Mouse (Mus musculus): Measurements from ENCODE around the gene Kcnt2. TPM values are rescaled to one million over a fixed set of nuclear protein-coding genes. Genes with fewer than 3 reads are reported as not detected.
A peak's percentile ranks its signal among the peaks of the same experiment; 100 is the strongest.

The Kcnt2 gene
- polyA plus RNA-seq, 1 experiment from 2014 or later, result 4.8 TPM

DNA sequence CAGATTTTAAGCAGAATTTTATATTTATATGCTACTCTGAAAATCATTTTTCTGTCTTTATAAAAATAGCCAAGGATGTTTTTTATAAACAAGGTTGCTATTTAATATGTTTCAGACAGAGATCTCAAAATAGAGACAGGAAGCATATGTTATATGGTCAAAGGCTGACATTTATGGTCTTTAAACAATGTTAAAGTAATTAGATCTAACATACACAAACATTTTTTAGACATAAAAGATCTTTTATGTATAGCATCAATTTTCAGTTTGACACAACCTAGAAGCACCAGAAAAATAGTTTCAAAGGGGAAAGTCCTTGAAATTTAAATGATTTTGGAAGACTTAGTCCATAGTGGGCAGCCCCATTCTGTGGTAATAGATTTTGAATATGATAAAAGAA, 379.0 kb downstream of the Kcnt2 start:
- Histone ChIP-seq H3K27ac (ENCODE audit: low read depth) (no peak overlapping the region), H3K4me3 (ENCODE audit: low read depth, low read length) (no peak overlapping the region), H3K4me2 (ENCODE audit: low read length) (no peak overlapping the region), H3K9me3 (ENCODE audit: control insufficient read depth, low read length) (no peaks in the 10 kb centered on the region), H3K27me3 (replicated peaks; ENCODE audit: control insufficient read depth, insufficient read depth, low read length) (no peaks in the 10 kb centered on the region), H3K9ac (ENCODE audit: low read length) (no peak overlapping the region), H3K36me3 (ENCODE audit: control insufficient read depth, insufficient read depth, low read length) (no peaks in the 10 kb centered on the region), H3K4me1 (replicated peaks; ENCODE audit: control insufficient read depth, insufficient read depth, low read length) (no peaks in the 10 kb centered on the region)
- DNase-seq (ENCODE audit: low spot score) (no peak), ATAC-seq (replicated peaks; ENCODE audit: low FRiP score, low TSS enrichment, low read depth) (no peak)

DNA sequence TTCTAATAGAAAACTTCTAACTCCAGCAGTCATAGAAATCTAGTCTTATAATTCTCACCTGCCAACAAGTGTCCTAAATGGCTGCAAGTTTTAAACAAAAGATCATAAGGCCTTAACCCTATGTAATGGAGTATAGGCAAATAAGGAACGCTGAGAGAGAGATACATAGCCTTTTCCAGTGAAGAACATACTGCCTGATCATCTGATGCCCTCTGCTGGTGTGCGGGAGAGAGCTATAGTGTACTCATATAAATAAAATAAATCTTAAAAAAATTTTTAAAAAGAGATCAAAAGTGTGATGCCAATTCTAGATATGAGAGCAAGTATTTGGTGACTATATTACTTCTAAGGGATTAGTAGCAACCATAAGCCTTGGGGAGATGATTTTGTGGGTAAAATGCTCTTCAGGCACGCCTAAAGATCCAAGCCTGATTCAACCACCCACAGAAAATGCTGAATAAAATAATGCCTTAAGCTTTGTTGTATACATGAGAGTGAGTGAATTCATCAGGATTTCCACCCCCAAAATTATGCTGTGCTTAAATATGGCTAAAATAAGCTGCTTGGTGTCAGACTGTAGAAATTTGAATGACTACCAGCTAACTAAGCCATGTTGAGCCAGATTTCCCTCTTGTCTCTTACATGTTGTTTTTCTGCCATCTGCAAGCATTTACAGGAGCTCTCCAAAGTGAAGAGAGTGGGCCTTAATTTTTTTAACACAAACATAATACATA, 413.8 kb downstream of the Kcnt2 start:
- 63% methylated on average over 3 of the region's 3 CpGs for WGBS
- no peak for ATAC-seq (replicated peaks; ENCODE audit: low FRiP score, low TSS enrichment, low read depth)
- DNase-seq (ENCODE audit: low spot score), result no peak

GRCm38 (mm10) chr1:140660751-140661403, 414.9 kb downstream of the Kcnt2 start:
- no peak overlapping the region for H3K27ac ChIP-seq (ENCODE audit: low read depth)
- H3K4me1 ChIP-seq (replicated peaks; ENCODE audit: control insufficient read depth, insufficient read depth, low read length), result no peaks in the 10 kb centered on the region
- H3K9ac ChIP-seq (ENCODE audit: low read length), result no peak overlapping the region
- H3K4me3 ChIP-seq (ENCODE audit: low read depth, low read length), result peak overlapping the region; percentile 12; the same call in 1 of the 2 replicates
- no peak for ATAC-seq (replicated peaks; ENCODE audit: low FRiP score, low TSS enrichment, low read depth)
- H3K4me2 ChIP-seq (ENCODE audit: low read length), result peak overlapping the region; percentile 46
- WGBS, result 38% methylated on average over 12 of the region's 12 CpGs
- no peaks in the 10 kb centered on the region for H3K36me3 ChIP-seq (ENCODE audit: control insufficient read depth, insufficient read depth, low read length)
- no peaks in the 10 kb centered on the region for H3K27me3 ChIP-seq (replicated peaks; ENCODE audit: control insufficient read depth, insufficient read depth, low read length)
- no peak for DNase-seq (ENCODE audit: low spot score)
- H3K9me3 ChIP-seq (ENCODE audit: control insufficient read depth, low read length), result no peaks in the 10 kb centered on the region

More for the DNA sequence above, 413.8 kb downstream of the Kcnt2 start:
- no peak overlapping the region for H3K9ac ChIP-seq (ENCODE audit: low read length)
- no peak overlapping the region for H3K4me3 ChIP-seq (ENCODE audit: low read depth, low read length)
- no peaks in the 10 kb centered on the region for H3K36me3 ChIP-seq (ENCODE audit: control insufficient read depth, insufficient read depth, low read length)
- no peak overlapping the region for H3K4me2 ChIP-seq (ENCODE audit: low read length)
- no peaks in the 10 kb centered on the region for H3K9me3 ChIP-seq (ENCODE audit: control insufficient read depth, low read length)
- H3K4me1 ChIP-seq (replicated peaks; ENCODE audit: control insufficient read depth, insufficient read depth, low read length), result no peaks in the 10 kb centered on the region
- H3K27ac ChIP-seq (ENCODE audit: low read depth), result no peak overlapping the region
- H3K27me3 ChIP-seq (replicated peaks; ENCODE audit: control insufficient read depth, insufficient read depth, low read length), result no peaks in the 10 kb centered on the region

DNA sequence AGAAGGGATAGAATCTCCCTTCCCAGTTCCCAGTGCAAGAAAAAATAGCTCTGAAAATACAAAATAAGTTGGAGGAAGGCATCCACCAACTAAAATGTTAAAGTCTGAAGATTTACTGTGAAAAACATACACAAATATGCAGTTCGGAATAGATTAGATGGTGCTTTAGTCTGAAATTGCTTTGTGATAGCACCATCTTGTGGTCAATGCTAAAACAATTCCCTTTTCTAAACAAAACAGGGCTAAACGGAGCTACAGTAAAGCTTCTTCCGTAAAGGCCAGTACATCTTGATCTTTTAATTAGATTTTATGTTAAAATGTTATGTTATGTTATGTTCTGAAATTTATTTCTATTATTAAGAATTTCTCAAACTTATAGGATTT, 415.4 kb downstream of the Kcnt2 start:
- H3K4me3 ChIP-seq (ENCODE audit: low read depth, low read length), result peak overlapping the region; percentile 12; the same call in 1 of the 2 replicates

More for the DNA sequence above, 415.4 kb downstream of the Kcnt2 start:
- no peaks in the 10 kb centered on the region for H3K27me3 ChIP-seq (replicated peaks; ENCODE audit: control insufficient read depth, insufficient read depth, low read length)
- H3K27ac ChIP-seq (ENCODE audit: low read depth), result no peak overlapping the region
- ATAC-seq (replicated peaks; ENCODE audit: low FRiP score, low TSS enrichment, low read depth) (no peak), DNase-seq (ENCODE audit: low spot score) (no peak)
- no peaks in the 10 kb centered on the region for H3K9me3 ChIP-seq (ENCODE audit: control insufficient read depth, low read length)
- no peaks in the 10 kb centered on the region for H3K4me1 ChIP-seq (replicated peaks; ENCODE audit: control insufficient read depth, insufficient read depth, low read length)
- H3K9ac ChIP-seq (ENCODE audit: low read length), result no peak overlapping the region
- H3K36me3 ChIP-seq (ENCODE audit: control insufficient read depth, insufficient read depth, low read length), result no peaks in the 10 kb centered on the region
- peak overlapping the region; percentile 46 for H3K4me2 ChIP-seq (ENCODE audit: low read length)
- WGBS, result 20% methylated on average over 3 of the region's 3 CpGs

Other genes with a start within 250 kb of the Kcnt2 start
- gene Cfh, start 62.4 kb upstream of the Kcnt2 start, polyA plus RNA-seq (2014; fragmentation: Nextera tagmentation; extraction: Ambion mirVana), result 4.0 and 6.7 TPM in 2 replicates

Data from intestine, embryonic 14.5 days (tissue).